Mouse (Mus musculus) left cerebral cortex, adult 2 months (tissue): ENCODE data around the gene Aldh5a1. TPM values are rescaled to one million over a fixed set of nuclear protein-coding genes. Genes with fewer than 3 reads are reported as not detected.

ENCODE experiments used
- DNase-seq, 2 experiments: peaks; one replicate each; pipeline ENCODE4 v3.0.0; 2021 to 2022; ENCODE audit warnings: low spot score in 2 of 2, mixed read lengths in 1 of 2; ENCODE audit errors: extremely low spot score in 1 of 2
- H3K27ac ChIP-seq: fragments of 200-600 bp; 2 replicates; pipeline ENCODE4 v1.8.1; 2022
- H3K4me3 ChIP-seq: fragments of 200-600 bp; 2 replicates; pipeline ENCODE4 v1.8.1; 2022
- CTCF ChIP-seq: fragments of 200-600 bp; IDR thresholded peaks from 2 replicates; pipeline ENCODE4 v1.8.1; 2022; ENCODE audit warnings: antibody characterized with exemption, mild to moderate bottlenecking, moderate library complexity
- intact Hi-C: fragments of 180-260 bp; cut with DNase I; formaldehyde crosslinking; loops from one replicate; pipeline ENCODE4 v1.15.1; 2025
- total RNA-seq, 2 experiments: library from RNA; stranded (reverse); gene quantifications; 2 replicates each; pipeline ENCODE4 v1.2.3; 2021

Aldh5a1 gene
- total RNA-seq, 2 experiments from 2014 or later, result 56.5 to 56.8 TPM

- Histone ChIP-seq H3K27ac (no peak overlapping the region), H3K4me3 (no peak overlapping the region)
- no peak for TF ChIP-seq CTCF
- intact Hi-C loops, result no loop called here
- DNase-seq, result no peak
These were observed 17.6 kb upstream of the Aldh5a1 start for GRCm38 (mm10) chr13:24955091-24955490.

GRCm38 (mm10) chr13:24952659-24953058, 15.2 kb upstream of the Aldh5a1 start:
- DNase-seq, result no peak
- intact Hi-C loops, result no loop called here
- no peak for TF ChIP-seq CTCF

GRCm38 (mm10) chr13:24948870-24949269, 11.4 kb upstream of the Aldh5a1 start:
- no peak for TF ChIP-seq CTCF
- Histone ChIP-seq H3K4me3 (no peak overlapping the region), H3K27ac (no peak overlapping the region)
- intact Hi-C loops, result no loop called here
- no peak for DNase-seq

More at GRCm38 (mm10) chr13:24952659-24953058, 15.2 kb upstream of the Aldh5a1 start:
- Histone ChIP-seq H3K4me3 (no peak overlapping the region), H3K27ac (no peak overlapping the region)

- no peak overlapping the region for H3K27ac ChIP-seq
- no peak for DNase-seq
- intact Hi-C loops, result no loop called here
- no peak for TF ChIP-seq CTCF
- H3K4me3 ChIP-seq, result no peak overlapping the region
These were observed 9.7 kb upstream of the Aldh5a1 start for GRCm38 (mm10) chr13:24947158-24947557.

- no peak for TF ChIP-seq CTCF
- Histone ChIP-seq H3K4me3 (no peak overlapping the region), H3K27ac (no peak overlapping the region)
- DNase-seq, result no peak
- intact Hi-C loops, result no loop called here
These were observed 8.1 kb upstream of the Aldh5a1 start for GRCm38 (mm10) chr13:24945567-24945966.

GRCm38 (mm10) chr13:24943303-24943702, 5.8 kb upstream of the Aldh5a1 start:
- H3K27ac ChIP-seq, result no peak overlapping the region
- intact Hi-C loops, result no loop called here
- TF ChIP-seq CTCF, result no peak
- no peak for DNase-seq
- no peak overlapping the region for H3K4me3 ChIP-seq

GRCm38 (mm10) chr13:24942512-24943282, 5.2 kb upstream of the Aldh5a1 start, which contains the start of gene Gpld1:
TSS of gene Gpld1 (plus strand) at chr13:24943152.
- DNase-seq, result no peak
- peak within 1 kb of the TSS; percentile 31 for H3K4me3 ChIP-seq
- intact Hi-C loops, result no loop called here
- no peak for TF ChIP-seq CTCF
- H3K27ac ChIP-seq, result peak within 1 kb of the TSS; percentile 10; the same call in 1 of the 2 replicates

- H3K4me3 ChIP-seq, result no peak overlapping the region
- no peak overlapping the region for H3K27ac ChIP-seq
- intact Hi-C loops, result loop anchor here (5.0 kb wide), 1 partner anchor 178 kb away; no protein-coding TSS in a partner anchor
- no peak for TF ChIP-seq CTCF
- no peak for DNase-seq
These were observed 2.0 kb upstream of the Aldh5a1 start for GRCm38 (mm10) chr13:24939472-24939871.

- DNase-seq, result peak; percentile 76 to 78
- peak; percentile 88 for TF ChIP-seq CTCF
- Histone ChIP-seq H3K27ac (peak overlapping the region; percentile 94; the same call in 1 of the 2 replicates), H3K4me3 (no peak overlapping the region; the same call in 1 of the 2 replicates)
- intact Hi-C loops, result loop anchor here (1.0 to 5.0 kb wide), 2 partner anchors 50 to 179 kb away; no protein-coding TSS in a partner anchor
These were observed 1.2 kb upstream of the Aldh5a1 start for GRCm38 (mm10) chr13:24938683-24939082.

- TF ChIP-seq CTCF, result no peak
- Histone ChIP-seq H3K27ac (peak overlapping the region; percentile 94), H3K4me3 (peak overlapping the region; percentile 78)
- DNase-seq, result no peak
- intact Hi-C loops, result loop anchor here (1.0 to 5.0 kb wide), 2 partner anchors 50 to 179 kb away; no protein-coding TSS in a partner anchor
These were observed 342 bp upstream of the Aldh5a1 start for GRCm38 (mm10) chr13:24937839-24938166.

- intact Hi-C loops, result loop anchor here (5.0 kb wide), 1 partner anchor 181 kb away; no protein-coding TSS in a partner anchor
- H3K27ac ChIP-seq, result peak overlapping the region; percentile 94; the same call in 1 of the 2 replicates
- no peak for DNase-seq
- no peak for TF ChIP-seq CTCF
- H3K4me3 ChIP-seq, result peak overlapping the region; percentile 78
These were observed 721 bp downstream of the Aldh5a1 start for GRCm38 (mm10) chr13:24936772-24937107.

GRCm38 (mm10) chr13:24933199-24933598, 4.3 kb downstream of the Aldh5a1 start:
- H3K27ac ChIP-seq, result no peak overlapping the region
- no peak for DNase-seq
- intact Hi-C loops, result no loop called here
- TF ChIP-seq CTCF, result no peak
- no peak overlapping the region for H3K4me3 ChIP-seq

- TF ChIP-seq CTCF, result no peak
- DNase-seq, result no peak
- intact Hi-C loops, result no loop called here
- no peak overlapping the region for H3K4me3 ChIP-seq
- H3K27ac ChIP-seq, result no peak overlapping the region
These were observed 6.9 kb downstream of the Aldh5a1 start for GRCm38 (mm10) chr13:24930591-24930990.
